Mouse (Mus musculus): ENCODE results near the gene Specc1. TPM values are rescaled to one million over a fixed set of nuclear protein-coding genes. Genes with fewer than 3 reads are reported as not detected.

The Specc1 gene
- polyA plus RNA-seq, 1 experiment, result 27.7 TPM

- H3ac ChIP-seq (ENCODE audit: control insufficient read depth, insufficient read length), result no peak overlapping the region
- no peak for TF ChIP-seq CEBPB (IDR thresholded peaks at IDR 0.05; ENCODE audit: insufficient read depth, poor library complexity, severe bottlenecking)
- TF ChIP-seq POLR2AphosphoS2 (IDR thresholded peaks at IDR 0.05; ENCODE audit: insufficient read length, low read depth), result no peak
- TF ChIP-seq TCF3 (IDR thresholded peaks at IDR 0.05; ENCODE audit: insufficient read length, low read depth), result no peak
- no peak for TF ChIP-seq POLR2A (IDR thresholded peaks at IDR 0.05; ENCODE audit: insufficient read length, low read depth)
- TF ChIP-seq TCF12 (IDR thresholded peaks at IDR 0.05; ENCODE audit: insufficient read depth, poor library complexity, severe bottlenecking), result no peak
Measured at GRCm38 (mm10) chr11:62244471-62244870, 287.9 kb downstream of the Specc1 start.

GRCm38 (mm10) chr11:62247759-62248400, 291.3 kb downstream of the Specc1 start:
- no peak for TF ChIP-seq TCF12 (IDR thresholded peaks at IDR 0.05; ENCODE audit: insufficient read depth, poor library complexity, severe bottlenecking)
- TF ChIP-seq TCF3 (IDR thresholded peaks at IDR 0.05; ENCODE audit: insufficient read length, low read depth), result no peak
- no peak for TF ChIP-seq POLR2AphosphoS2 (IDR thresholded peaks at IDR 0.05; ENCODE audit: insufficient read length, low read depth)
- no peak for TF ChIP-seq MYOD1 (IDR thresholded peaks at IDR 0.05; ENCODE audit: control insufficient read depth in 1 of 3, insufficient read length in 2 of 3, low read depth in 2 of 3)
- TF ChIP-seq CEBPB (IDR thresholded peaks at IDR 0.05; ENCODE audit: insufficient read depth, poor library complexity, severe bottlenecking), result no peak
- no peak for TF ChIP-seq POLR2A (IDR thresholded peaks at IDR 0.05; ENCODE audit: insufficient read length, low read depth)
- no peak for TF ChIP-seq MAX (IDR thresholded peaks at IDR 0.05; ENCODE audit: low read depth)
- TF ChIP-seq REST (IDR thresholded peaks at IDR 0.05; ENCODE audit: insufficient read depth, insufficient read length), result no peak
- no peak for TF ChIP-seq USF1 (IDR thresholded peaks at IDR 0.05; ENCODE audit: low read depth)
- TF ChIP-seq E2F4 (IDR thresholded peaks at IDR 0.05; ENCODE audit: insufficient read depth), result no peak
- no peak for TF ChIP-seq SRF (IDR thresholded peaks at IDR 0.05; ENCODE audit: control insufficient read depth, insufficient read length, low read depth)
- Histone ChIP-seq H3K36me3 (ENCODE audit: control insufficient read depth, insufficient read depth) (no peaks in the 10 kb centered on the region), H3K4me3 (peak overlapping the region; percentile 55), H3K4me2 (ENCODE audit: low read depth) (peak overlapping the region; percentile 98), H3ac (ENCODE audit: control insufficient read depth, insufficient read length) (no peak overlapping the region), H3K79me2 (ENCODE audit: control insufficient read depth, insufficient read depth) (peaks cover 15% of the 10 kb centered on the region), H3K27me3 (ENCODE audit: control insufficient read depth, insufficient read depth, insufficient read length) (no peaks in the 10 kb centered on the region)

More at GRCm38 (mm10) chr11:62244471-62244870, 287.9 kb downstream of the Specc1 start:
- Histone ChIP-seq H3K4me3 (no peak overlapping the region), H3K27me3 (ENCODE audit: control insufficient read depth, insufficient read depth, insufficient read length) (no peaks in the 10 kb centered on the region), H3K79me2 (ENCODE audit: control insufficient read depth, insufficient read depth) (no peaks in the 10 kb centered on the region), H3K36me3 (ENCODE audit: control insufficient read depth, insufficient read depth) (no peaks in the 10 kb centered on the region), H3K4me2 (ENCODE audit: low read depth) (peak overlapping the region; percentile 46)

- TF ChIP-seq MAX (IDR thresholded peaks at IDR 0.05; ENCODE audit: low read depth), result no peak
- no peak for TF ChIP-seq REST (IDR thresholded peaks at IDR 0.05; ENCODE audit: insufficient read depth, insufficient read length)
- TF ChIP-seq SRF (IDR thresholded peaks at IDR 0.05; ENCODE audit: control insufficient read depth, insufficient read length, low read depth), result peak; percentile 70
- TF ChIP-seq TCF12 (IDR thresholded peaks at IDR 0.05; ENCODE audit: insufficient read depth, poor library complexity, severe bottlenecking), result no peak
- peak; percentile 90 for TF ChIP-seq POLR2AphosphoS2 (IDR thresholded peaks at IDR 0.05; ENCODE audit: insufficient read length, low read depth)
- no peak for TF ChIP-seq TCF3 (IDR thresholded peaks at IDR 0.05; ENCODE audit: insufficient read length, low read depth)
- no peak for TF ChIP-seq E2F4 (IDR thresholded peaks at IDR 0.05; ENCODE audit: insufficient read depth)
- no peak for TF ChIP-seq CEBPB (IDR thresholded peaks at IDR 0.05; ENCODE audit: insufficient read depth, poor library complexity, severe bottlenecking)
- TF ChIP-seq MYOG (IDR thresholded peaks at IDR 0.05; ENCODE audit: control insufficient read depth in 1 of 3, insufficient read depth in 1 of 3, insufficient read length in 2 of 3, low read depth in 2 of 3), result peak in 2 of 3 experiments; percentile 76 to 83
- TF ChIP-seq USF1 (IDR thresholded peaks at IDR 0.05; ENCODE audit: low read depth), result no peak
- TF ChIP-seq POLR2A (IDR thresholded peaks at IDR 0.05; ENCODE audit: insufficient read length, low read depth), result peak; percentile 93
- TF ChIP-seq MYOD1 (IDR thresholded peaks at IDR 0.05; ENCODE audit: control insufficient read depth in 1 of 3, insufficient read length in 2 of 3, low read depth in 2 of 3), result peak in 2 of 3 experiments; percentile 57 to 81
- H3K4me3 ChIP-seq, result peak within 1 kb of the TSS; percentile 55
- no peaks in the 10 kb centered on the region for H3K27me3 ChIP-seq (ENCODE audit: control insufficient read depth, insufficient read depth, insufficient read length)
- H3ac ChIP-seq (ENCODE audit: control insufficient read depth, insufficient read length), result peak within 1 kb of the TSS; percentile 75
- H3K4me2 ChIP-seq (ENCODE audit: low read depth), result peak within 1 kb of the TSS; percentile 98
- H3K36me3 ChIP-seq (ENCODE audit: control insufficient read depth, insufficient read depth), result no peaks in the 10 kb centered on the region
- H3K79me2 ChIP-seq (ENCODE audit: control insufficient read depth, insufficient read depth), result peaks cover 19% of the 10 kb centered on the region
Measured at GRCm38 (mm10) chr11:62248401-62249244, 292.1 kb downstream of the Specc1 start, which contains the start of gene Adora2b. Adora2b (plus strand) TSS chr11:62248984.

- H3K27me3 ChIP-seq (ENCODE audit: control insufficient read depth, insufficient read depth, insufficient read length), result no peaks in the 10 kb centered on the region
- TF ChIP-seq MYOD1 (IDR thresholded peaks at IDR 0.05; ENCODE audit: control insufficient read depth in 1 of 3, insufficient read length in 2 of 3, low read depth in 2 of 3), result no peak
- TF ChIP-seq TCF3 (IDR thresholded peaks at IDR 0.05; ENCODE audit: insufficient read length, low read depth), result no peak
- TF ChIP-seq USF1 (IDR thresholded peaks at IDR 0.05; ENCODE audit: low read depth), result no peak
- TF ChIP-seq CEBPB (IDR thresholded peaks at IDR 0.05; ENCODE audit: insufficient read depth, poor library complexity, severe bottlenecking), result no peak
- TF ChIP-seq POLR2A (IDR thresholded peaks at IDR 0.05; ENCODE audit: insufficient read length, low read depth), result no peak
- no peak for TF ChIP-seq E2F4 (IDR thresholded peaks at IDR 0.05; ENCODE audit: insufficient read depth)
- no peak for TF ChIP-seq TCF12 (IDR thresholded peaks at IDR 0.05; ENCODE audit: insufficient read depth, poor library complexity, severe bottlenecking)
- TF ChIP-seq POLR2AphosphoS2 (IDR thresholded peaks at IDR 0.05; ENCODE audit: insufficient read length, low read depth), result no peak
- no peak for TF ChIP-seq SRF (IDR thresholded peaks at IDR 0.05; ENCODE audit: control insufficient read depth, insufficient read length, low read depth)
- TF ChIP-seq REST (IDR thresholded peaks at IDR 0.05; ENCODE audit: insufficient read depth, insufficient read length), result no peak
- TF ChIP-seq MAX (IDR thresholded peaks at IDR 0.05; ENCODE audit: low read depth), result no peak
- no peak for TF ChIP-seq MYOG (IDR thresholded peaks at IDR 0.05; ENCODE audit: control insufficient read depth in 1 of 3, insufficient read depth in 1 of 3, insufficient read length in 2 of 3, low read depth in 2 of 3)
- peaks cover 19% of the 10 kb centered on the region for H3K79me2 ChIP-seq (ENCODE audit: control insufficient read depth, insufficient read depth)
- peak overlapping the region; percentile 55 for H3K4me3 ChIP-seq
- peak overlapping the region; percentile 98 for H3K4me2 ChIP-seq (ENCODE audit: low read depth)
- H3ac ChIP-seq (ENCODE audit: control insufficient read depth, insufficient read length), result peak overlapping the region; percentile 75
- H3K36me3 ChIP-seq (ENCODE audit: control insufficient read depth, insufficient read depth), result no peaks in the 10 kb centered on the region
Measured at GRCm38 (mm10) chr11:62249266-62250037, 292.9 kb downstream of the Specc1 start.

Measured in myocyte (in vitro differentiated cells).